Mouse (Mus musculus): ENCODE measurements at regions not wholly inside any gene's neighbourhood (a gene's known extent, or its start where the extent isn't known, plus 50 kb on each side); places are given as distances from the start of the nearest gene placed in this dataset.

GRCm38 (mm10) chr9:6608428-6609283 is 339.0 kb upstream of the Ddi1 start:
- no peak for DNase-seq (ENCODE audit: low spot score in 2 of 2)

Data from left cerebral cortex, adult 8-10 months (tissue).